Mouse (Mus musculus) forebrain, postnatal 0 days (tissue): ENCODE results near the gene Slc24a1. TPM values are rescaled to one million over a fixed set of nuclear protein-coding genes. Genes with fewer than 3 reads are reported as not detected.

Experiments used
- ATAC-seq: fragments of 200-750 bp; cut with Nextera tagmentation; 2 replicates; pipeline ENCODE4 v1.8.0; 2017; ENCODE audit warnings: mild to moderate bottlenecking, moderate library complexity
- DNase-seq: peaks from one replicate; pipeline ENCODE4 v3.0.0-alpha.2; 2015
- H3K27ac ChIP-seq: fragments of 300-500 bp; sonication (generic); 2 replicates; pipeline ENCODE4 v1.5.1; 2014; ENCODE audit warnings: low read depth, mild to moderate bottlenecking, antibody characterized with exemption, low read length, moderate library complexity, mixed read lengths
- H3K27me3 ChIP-seq: fragments of 300-500 bp; sonication (generic); 2 replicates; pipeline ENCODE4 v1.6.1; 2014; ENCODE audit warnings: mild to moderate bottlenecking, low read length, mixed read lengths; ENCODE audit not compliant: insufficient read depth
- H3K36me3 ChIP-seq: fragments of 300-500 bp; sonication (generic); 2 replicates; pipeline ENCODE4 v1.6.1; 2014; ENCODE audit warnings: mild to moderate bottlenecking, moderate library complexity; ENCODE audit not compliant: insufficient read depth
- H3K4me1 ChIP-seq: fragments of 300-500 bp; sonication (generic); 2 replicates; pipeline ENCODE4 v1.6.1; 2014; ENCODE audit warnings: antibody characterized with exemption; ENCODE audit not compliant: insufficient read depth
- H3K4me2 ChIP-seq: fragments of 300-500 bp; sonication (generic); 2 replicates; pipeline ENCODE4 v1.6.1; 2014; ENCODE audit warnings: low read depth, mild to moderate bottlenecking, moderate library complexity
- H3K4me3 ChIP-seq: fragments of 300-500 bp; sonication (generic); 2 replicates; pipeline ENCODE4 v1.5.1; 2014; ENCODE audit warnings: low read depth, low read length, mixed read lengths
- H3K9ac ChIP-seq: fragments of 300-500 bp; sonication (generic); 2 replicates; pipeline ENCODE4 v1.6.1; 2014; ENCODE audit warnings: mild to moderate bottlenecking
- H3K9me3 ChIP-seq: fragments of 300-500 bp; sonication (generic); 2 replicates; pipeline ENCODE4 v1.6.1; 2016; ENCODE audit warnings: low read length
- CTCF ChIP-seq: sonication (generic); IDR thresholded peaks from 2 replicates; pipeline ENCODE4 v1.5.1; 2016; ENCODE audit warnings: antibody characterized with exemption, control low read depth, low read depth
- WGBS: fragments of 180-500 bp; shearing (Covaris S2); extraction: QIAGEN DNeasy Blood & Tissue Kit; methylation state at CpG from one replicate; pipeline ENCODE4 v1.1.7; 2014; 5-methylcytosine and 5-hydroxymethylcytosine counted together
- polyA plus RNA-seq: library from polyadenylated mRNA; unstranded; fragments of >200 nt; fragmentation: Nextera tagmentation; extraction: Ambion mirVana; gene quantifications from 2 replicates; pipeline ENCODE4 v1.2.1, GENCODE M21; 2015
- total RNA-seq: library from RNA; depleted of rRNA; stranded (reverse); fragments of >200 nt; gene quantifications from 2 replicates; pipeline ENCODE4 v1.2.3, GENCODE M21; 2014

The Slc24a1 gene
- total and polyA plus RNA-seq, 2 experiments from 2014 or later: 0.24 to 0.34 TPM

- H3K9me3 ChIP-seq: no peaks in the 10 kb centered on the region
- no peaks in the 10 kb centered on the region; the same call in 1 of the 2 replicates for H3K36me3 ChIP-seq
- no peak overlapping the region for H3K9ac ChIP-seq
- H3K27ac ChIP-seq: peak overlapping the region; percentile 24
- H3K4me3 ChIP-seq: no peak overlapping the region
- peak; percentile 69 for DNase-seq
- no peaks in the 10 kb centered on the region for H3K27me3 ChIP-seq
- peaks cover 11% of the 10 kb centered on the region; the same call in 1 of the 2 replicates for H3K4me1 ChIP-seq
- WGBS: 48% methylated on average over 8 of the region's 8 CpGs
- no peak overlapping the region for H3K4me2 ChIP-seq
- peak; percentile 89 for ATAC-seq
- TF ChIP-seq CTCF: peak; percentile 32
Measured at GRCm38 (mm10) chr9:64926201-64926991, 25.0 kb downstream of the Slc24a1 start.

GRCm38 (mm10) chr9:64925771-64926170 lies 25.6 kb downstream of the Slc24a1 start:
- Histone ChIP-seq H3K36me3 (no peaks in the 10 kb centered on the region; the same call in 1 of the 2 replicates), H3K27me3 (no peaks in the 10 kb centered on the region), H3K9ac (no peak overlapping the region), H3K4me1 (peaks cover 11% of the 10 kb centered on the region; the same call in 1 of the 2 replicates), H3K9me3 (no peaks in the 10 kb centered on the region), H3K27ac (peak overlapping the region; percentile 24; the same call in 1 of the 2 replicates), H3K4me2 (no peak overlapping the region), H3K4me3 (no peak overlapping the region)
- WGBS: 24% methylated on average over 5 of the region's 5 CpGs
- no peak for DNase-seq
- no peak for TF ChIP-seq CTCF
- ATAC-seq: no peak

GRCm38 (mm10) chr9:64918560-64918959 lies 32.8 kb downstream of the Slc24a1 start:
- ATAC-seq: no peak
- TF ChIP-seq CTCF: no peak
- Histone ChIP-seq H3K9me3 (no peaks in the 10 kb centered on the region), H3K4me3 (no peak overlapping the region), H3K9ac (no peak overlapping the region), H3K27ac (no peak overlapping the region), H3K27me3 (no peaks in the 10 kb centered on the region), H3K36me3 (peaks cover 9% of the 10 kb centered on the region), H3K4me2 (0 out of 2 replicates have a peak overlapping the region, but pooled peaks have one; percentile 5), H3K4me1 (no peaks in the 10 kb centered on the region)
- 38% methylated on average over 16 of the region's 16 CpGs for WGBS
- no peak for DNase-seq

DNA sequence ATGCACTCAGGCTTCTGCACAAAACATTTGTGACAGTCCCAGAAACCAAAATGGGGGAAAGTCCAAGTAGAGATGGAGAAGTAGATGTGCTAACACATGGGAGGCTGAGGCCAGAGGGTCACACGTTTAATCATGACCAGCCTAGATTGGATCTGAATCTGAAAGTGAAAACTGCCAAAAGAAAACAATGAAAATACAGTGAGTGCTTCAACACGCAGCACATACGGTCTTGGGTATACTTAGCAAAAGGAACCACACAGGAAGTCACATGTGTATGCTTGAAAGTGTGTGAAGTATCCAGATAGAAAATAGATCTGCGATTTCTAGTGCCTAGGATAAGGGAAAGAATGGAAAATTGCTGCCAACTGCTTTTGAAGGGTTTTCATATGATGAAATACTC lies 36.8 kb downstream of the Slc24a1 start:
- WGBS: 86% methylated on average over 4 of the region's 4 CpGs
- ATAC-seq: no peak
- peaks cover 39% of the 10 kb centered on the region for H3K36me3 ChIP-seq

GRCm38 (mm10) chr9:64913973-64914372 lies 37.4 kb downstream of the Slc24a1 start:
- DNase-seq (no peak), ATAC-seq (no peak)
- no peak overlapping the region for H3K9ac ChIP-seq
- H3K4me3 ChIP-seq: no peak overlapping the region
- H3K9me3 ChIP-seq: no peaks in the 10 kb centered on the region
- peaks cover 39% of the 10 kb centered on the region for H3K36me3 ChIP-seq
- TF ChIP-seq CTCF: no peak
- H3K4me1 ChIP-seq: no peaks in the 10 kb centered on the region
- H3K27ac ChIP-seq: no peak overlapping the region
- H3K27me3 ChIP-seq: no peaks in the 10 kb centered on the region
- H3K4me2 ChIP-seq: no peak overlapping the region
- WGBS: 83% methylated on average over 2 of the region's 2 CpGs

More for the DNA sequence above, 36.8 kb downstream of the Slc24a1 start:
- Histone ChIP-seq H3K27me3 (no peaks in the 10 kb centered on the region), H3K27ac (no peak overlapping the region), H3K9ac (no peak overlapping the region), H3K4me1 (no peaks in the 10 kb centered on the region), H3K4me2 (no peak overlapping the region), H3K9me3 (no peaks in the 10 kb centered on the region), H3K4me3 (no peak overlapping the region)
- no peak for DNase-seq
- no peak for TF ChIP-seq CTCF

- no peak overlapping the region for H3K4me3 ChIP-seq
- H3K27me3 ChIP-seq: no peaks in the 10 kb centered on the region
- H3K4me1 ChIP-seq: no peaks in the 10 kb centered on the region
- no peak overlapping the region for H3K27ac ChIP-seq
- no peak for DNase-seq
- no peak overlapping the region for H3K9ac ChIP-seq
- no peaks in the 10 kb centered on the region for H3K9me3 ChIP-seq
- peaks cover 34% of the 10 kb centered on the region for H3K36me3 ChIP-seq
- ATAC-seq: no peak
- WGBS: 90% methylated on average over 4 of the region's 4 CpGs
- H3K4me2 ChIP-seq: no peak overlapping the region
- no peak for TF ChIP-seq CTCF
Measured at GRCm38 (mm10) chr9:64913406-64913805, 38.0 kb downstream of the Slc24a1 start.

DNA sequence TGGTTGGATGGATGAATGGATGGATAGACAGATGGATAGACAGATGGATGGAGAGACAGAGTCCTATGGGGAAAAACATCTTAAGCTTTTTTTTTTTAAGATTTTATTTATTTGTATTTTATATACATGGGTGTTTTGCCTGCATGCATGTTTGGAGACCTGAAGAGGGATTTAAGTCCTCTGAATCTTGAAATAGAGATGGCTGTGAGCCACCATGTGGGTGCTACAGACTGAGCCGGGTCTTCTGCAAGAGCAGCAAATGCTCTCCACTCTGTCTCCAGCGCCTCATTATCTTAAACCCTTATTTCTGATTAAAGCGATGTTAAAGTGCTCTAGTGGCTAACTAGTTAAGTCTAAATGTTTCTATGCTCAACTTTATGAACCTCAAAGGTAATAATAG lies 44.0 kb downstream of the Slc24a1 start:
- no peak for TF ChIP-seq CTCF
- Histone ChIP-seq H3K4me2 (no peak overlapping the region), H3K4me3 (no peak overlapping the region), H3K36me3 (peaks cover 40% of the 10 kb centered on the region), H3K27me3 (no peaks in the 10 kb centered on the region), H3K4me1 (no peaks in the 10 kb centered on the region), H3K9me3 (no peaks in the 10 kb centered on the region), H3K9ac (no peak overlapping the region), H3K27ac (no peak overlapping the region)
- WGBS: 93% methylated on average over 3 of the region's 3 CpGs
- ATAC-seq (no peak), DNase-seq (no peak)
